Mouse (Mus musculus): ENCODE measurements at regions not wholly inside any gene's neighbourhood (a gene's known extent, or its start where the extent isn't known, plus 50 kb on each side); places are given as distances from the start of the nearest gene placed in this dataset.

GRCm38 (mm10) chr5:132654382-132654781, 111.2 kb upstream of the Auts2 start:
- H3K27ac ChIP-seq: no peak overlapping the region
- intact Hi-C loops (cut with DNase I): no loop called here
- no peak overlapping the region for H3K4me3 ChIP-seq
- TF ChIP-seq CTCF (IDR thresholded peaks at IDR 0.05): no peak
- DNase-seq (ENCODE audit: extremely low spot score in 1 of 2, low spot score in 2 of 2): no peak

GRCm38 (mm10) chr5:132653694-132654300, 110.7 kb upstream of the Auts2 start:
- H3K27ac ChIP-seq: no peak overlapping the region
- H3K4me3 ChIP-seq: no peak overlapping the region
- intact Hi-C loops (cut with DNase I): no loop called here
- no peak for TF ChIP-seq CTCF (IDR thresholded peaks at IDR 0.05)
- no peak for DNase-seq (ENCODE audit: extremely low spot score in 1 of 2, low spot score in 2 of 2)

- intact Hi-C loops (cut with DNase I): no loop called here
- H3K27ac ChIP-seq: no peak overlapping the region
- DNase-seq (ENCODE audit: extremely low spot score in 1 of 2, low spot score in 2 of 2): no peak
- H3K4me3 ChIP-seq: no peak overlapping the region
- TF ChIP-seq CTCF (IDR thresholded peaks at IDR 0.05): no peak
Measured at GRCm38 (mm10) chr5:132652201-132652600, 109.1 kb upstream of the Auts2 start.

GRCm38 (mm10) chr5:132649771-132650170, 106.6 kb upstream of the Auts2 start:
- peak in 1 of 2 experiments; percentile 15 for DNase-seq (ENCODE audit: extremely low spot score in 1 of 2, low spot score in 2 of 2)
- intact Hi-C loops (cut with DNase I): no loop called here
- Histone ChIP-seq H3K4me3 (no peak overlapping the region), H3K27ac (no peak overlapping the region)
- TF ChIP-seq CTCF (IDR thresholded peaks at IDR 0.05): no peak

- DNase-seq (ENCODE audit: extremely low spot score in 1 of 2, low spot score in 2 of 2): no peak
- intact Hi-C loops (cut with DNase I): no loop called here
- no peak overlapping the region for H3K4me3 ChIP-seq
- H3K27ac ChIP-seq: no peak overlapping the region
- TF ChIP-seq CTCF (IDR thresholded peaks at IDR 0.05): no peak
Measured at GRCm38 (mm10) chr5:132648751-132649150, 105.6 kb upstream of the Auts2 start.

GRCm38 (mm10) chr5:132644646-132645172, 101.6 kb upstream of the Auts2 start:
- no peak for TF ChIP-seq CTCF (IDR thresholded peaks at IDR 0.05)
- DNase-seq (ENCODE audit: extremely low spot score in 1 of 2, low spot score in 2 of 2): no peak
- intact Hi-C loops (cut with DNase I): no loop called here
- no peak overlapping the region for H3K4me3 ChIP-seq
- H3K27ac ChIP-seq: no peak overlapping the region

GRCm38 (mm10) chr5:132643270-132643669, 100.1 kb upstream of the Auts2 start:
- no peak for TF ChIP-seq CTCF (IDR thresholded peaks at IDR 0.05)
- no peak overlapping the region for H3K4me3 ChIP-seq
- no peak for DNase-seq (ENCODE audit: extremely low spot score in 1 of 2, low spot score in 2 of 2)
- intact Hi-C loops (cut with DNase I): no loop called here
- no peak overlapping the region for H3K27ac ChIP-seq

- Histone ChIP-seq H3K27ac (no peak overlapping the region), H3K4me3 (no peak overlapping the region)
- DNase-seq (ENCODE audit: extremely low spot score in 1 of 2, low spot score in 2 of 2): no peak
- intact Hi-C loops (cut with DNase I): no loop called here
- no peak for TF ChIP-seq CTCF (IDR thresholded peaks at IDR 0.05)
Measured at GRCm38 (mm10) chr5:132633198-132633884, 90.2 kb upstream of the Auts2 start.

- TF ChIP-seq CTCF (IDR thresholded peaks at IDR 0.05): no peak
- H3K4me3 ChIP-seq: no peak overlapping the region
- intact Hi-C loops (cut with DNase I): no loop called here
- H3K27ac ChIP-seq: no peak overlapping the region
- DNase-seq (ENCODE audit: extremely low spot score in 1 of 2, low spot score in 2 of 2): no peak
Measured at GRCm38 (mm10) chr5:132621751-132622150, 78.6 kb upstream of the Auts2 start.

GRCm38 (mm10) chr5:132617241-132617640, 74.1 kb upstream of the Auts2 start:
- H3K27ac ChIP-seq: no peak overlapping the region
- no peak for DNase-seq (ENCODE audit: extremely low spot score in 1 of 2, low spot score in 2 of 2)
- H3K4me3 ChIP-seq: no peak overlapping the region
- TF ChIP-seq CTCF (IDR thresholded peaks at IDR 0.05): no peak; the same call in none of the 2 replicates
- intact Hi-C loops (cut with DNase I): no loop called here

GRCm38 (mm10) chr5:132609251-132609650, 66.1 kb upstream of the Auts2 start:
- DNase-seq (ENCODE audit: extremely low spot score in 1 of 2, low spot score in 2 of 2): no peak
- intact Hi-C loops (cut with DNase I): no loop called here
- TF ChIP-seq CTCF (IDR thresholded peaks at IDR 0.05): no peak
- Histone ChIP-seq H3K4me3 (no peak overlapping the region), H3K27ac (no peak overlapping the region)

- peak in 1 of 2 experiments; percentile 13 for DNase-seq (ENCODE audit: extremely low spot score in 1 of 2, low spot score in 2 of 2)
- Histone ChIP-seq H3K27ac (no peak overlapping the region), H3K4me3 (no peak overlapping the region)
- intact Hi-C loops (cut with DNase I): no loop called here
- TF ChIP-seq CTCF (IDR thresholded peaks at IDR 0.05): no peak
Measured at GRCm38 (mm10) chr5:132606216-132606615, 63.1 kb upstream of the Auts2 start.

GRCm38 (mm10) chr5:132594796-132595195, 51.7 kb upstream of the Auts2 start:
- intact Hi-C loops (cut with DNase I): no loop called here
- no peak overlapping the region for H3K4me3 ChIP-seq
- no peak for DNase-seq (ENCODE audit: extremely low spot score in 1 of 2, low spot score in 2 of 2)
- no peak for TF ChIP-seq CTCF (IDR thresholded peaks at IDR 0.05)
- no peak overlapping the region for H3K27ac ChIP-seq

Measured in left cerebral cortex, adult 2 months (tissue).